Mouse (Mus musculus) ES-CJ7 (cell line): ENCODE results near the gene BC005537.
A peak's percentile ranks its signal among the peaks of the same experiment; 100 is the strongest.

Experiments
- DNase-seq: peaks from one replicate; pipeline ENCODE4 v3.0.0; 2011; ENCODE audit warnings: low read depth, low spot score

The BC005537 gene

GRCm38 (mm10) chr13:24799925-24800673 is 1.4 kb upstream of the BC005537 start:
- DNase-seq = peak; percentile 32

GRCm38 (mm10) chr13:24800674-24801307 is 666 bp upstream of the BC005537 start:
- DNase-seq = peak; percentile 98

GRCm38 (mm10) chr13:24802131-24802691 is 754 bp downstream of the BC005537 start:
- DNase-seq = no peak

- no peak for DNase-seq
These were observed 1.7 kb downstream of the BC005537 start for GRCm38 (mm10) chr13:24803196-24803595.

- DNase-seq = no peak
These were observed 4.6 kb downstream of the BC005537 start for GRCm38 (mm10) chr13:24806079-24806478.

- no peak for DNase-seq
These were observed 11.1 kb downstream of the BC005537 start for GRCm38 (mm10) chr13:24812521-24812920.

- DNase-seq = no peak
These were observed 13.2 kb downstream of the BC005537 start for GRCm38 (mm10) chr13:24814616-24815015.

GRCm38 (mm10) chr13:24816125-24817092 is 15.0 kb downstream of the BC005537 start:
- DNase-seq = no peak

- no peak for DNase-seq
These were observed 18.5 kb downstream of the BC005537 start for GRCm38 (mm10) chr13:24819931-24820330.

- DNase-seq = no peak
These were observed 21.3 kb downstream of the BC005537 start for GRCm38 (mm10) chr13:24822663-24823343.

- DNase-seq = no peak
These were observed 23.2 kb downstream of the BC005537 start for GRCm38 (mm10) chr13:24824647-24825046.

- DNase-seq = no peak
These were observed 24.1 kb downstream of the BC005537 start for GRCm38 (mm10) chr13:24825587-24825986.

- peak; percentile 38 for DNase-seq
These were observed 24.7 kb downstream of the BC005537 start for GRCm38 (mm10) chr13:24826116-24826515.

- DNase-seq = no peak
These were observed 29.4 kb downstream of the BC005537 start for GRCm38 (mm10) chr13:24830756-24831352.

GRCm38 (mm10) chr13:24831353-24832130 is 30.1 kb downstream of the BC005537 start, which contains the start of the genes Acot13 and Tdp2:
TSS of gene Acot13 (minus strand) at chr13:24831540.
TSS of gene Tdp2 (plus strand) at chr13:24831679.
- DNase-seq = peak; percentile 98

GRCm38 (mm10) chr13:24832131-24832810 is 30.8 kb downstream of the BC005537 start:
- DNase-seq = peak; percentile 26

GRCm38 (mm10) chr13:24832811-24833155 is 31.3 kb downstream of the BC005537 start:
- DNase-seq = no peak

- DNase-seq = peak; percentile 80
These were observed 36.3 kb downstream of the BC005537 start for GRCm38 (mm10) chr13:24837765-24838164.

GRCm38 (mm10) chr13:24839831-24840230 is 38.4 kb downstream of the BC005537 start:
- no peak for DNase-seq
